Mouse (Mus musculus) limb, embryonic 13.5 days (tissue): ENCODE measurements around the gene Lrp10. TPM values are rescaled to one million over a fixed set of nuclear protein-coding genes. Genes with fewer than 3 reads are reported as not detected.

Experiments used
- polyA plus RNA-seq: library from polyadenylated mRNA; unstranded; fragments of >200 nt; fragmentation: Nextera tagmentation; extraction: Ambion mirVana; gene quantifications from 2 replicates; pipeline ENCODE4 v1.2.1, GENCODE M21; 2015

The Lrp10 gene
- polyA plus RNA-seq, 1 experiment from 2014 or later, result 34.4 TPM

Other genes with a start within 250 kb of the Lrp10 start
- 357 and 379 TPM in 2 replicates for gene Dad1, start 210.0 kb upstream of the Lrp10 start, polyA plus RNA-seq
- 46.5 and 51.0 TPM in 2 replicates for gene Abhd4, start 209.9 kb upstream of the Lrp10 start, polyA plus RNA-seq
- gene Olfr49, start 179.2 kb upstream of the Lrp10 start, polyA plus RNA-seq, result not detected in 2 replicates
- 44.0 and 47.0 TPM in 2 replicates for gene Oxa1l, start 103.3 kb upstream of the Lrp10 start, polyA plus RNA-seq
- 5.1 and 6.1 TPM in 2 replicates for gene Slc7a7, start 46.4 kb upstream of the Lrp10 start, polyA plus RNA-seq
- 224 and 233 TPM in 2 replicates for gene Mrpl52, start 37.2 kb upstream of the Lrp10 start, polyA plus RNA-seq
- gene Mmp14, start 32.5 kb upstream of the Lrp10 start, polyA plus RNA-seq, result 198 and 204 TPM in 2 replicates
- gene Rem2, start 12.0 kb downstream of the Lrp10 start, polyA plus RNA-seq, result 2.8 and 3.2 TPM in 2 replicates
- 86.1 and 93.1 TPM in 2 replicates for gene Prmt5, start 53.4 kb downstream of the Lrp10 start, polyA plus RNA-seq
- gene Haus4, start 90.5 kb downstream of the Lrp10 start, polyA plus RNA-seq, result 51.0 and 52.3 TPM in 2 replicates
- gene Ajuba, start 113.4 kb downstream of the Lrp10 start, polyA plus RNA-seq, result 48.8 and 54.4 TPM in 2 replicates
- 7.6 and 8.0 TPM in 2 replicates for gene 4931414P19Rik, start 141.9 kb downstream of the Lrp10 start, polyA plus RNA-seq
- gene Psmb5, start 153.9 kb downstream of the Lrp10 start, polyA plus RNA-seq, result 394 and 410 TPM in 2 replicates
- 0.11 TPM in 1 of 2 replicates, not detected in the other for gene Psmb11, start 157.3 kb downstream of the Lrp10 start, polyA plus RNA-seq
- gene Gm17606, start 176.8 kb downstream of the Lrp10 start, polyA plus RNA-seq, result not detected in 2 replicates
- gene Cdh24, start 177.2 kb downstream of the Lrp10 start, polyA plus RNA-seq, result 6.7 and 8.2 TPM in 2 replicates
- 96.6 and 98.0 TPM in 2 replicates for gene 1700123O20Rik, start 222.1 kb downstream of the Lrp10 start, polyA plus RNA-seq
- 166 and 167 TPM in 2 replicates for gene Acin1, start 222.8 kb downstream of the Lrp10 start, polyA plus RNA-seq
- 0.31 and 0.33 TPM in 2 replicates for gene Gm29776, start 234.7 kb downstream of the Lrp10 start, polyA plus RNA-seq
- gene Cebpe, start 248.0 kb downstream of the Lrp10 start, polyA plus RNA-seq, result not detected in 2 replicates